Mouse (Mus musculus): ENCODE data around the gene Hpgds. TPM values are rescaled to one million over a fixed set of nuclear protein-coding genes. Genes with fewer than 3 reads are reported as not detected.

The Hpgds gene
- total and polyA plus RNA-seq, 3 experiments = 5.0 TPM; not detected in 2

DNA sequence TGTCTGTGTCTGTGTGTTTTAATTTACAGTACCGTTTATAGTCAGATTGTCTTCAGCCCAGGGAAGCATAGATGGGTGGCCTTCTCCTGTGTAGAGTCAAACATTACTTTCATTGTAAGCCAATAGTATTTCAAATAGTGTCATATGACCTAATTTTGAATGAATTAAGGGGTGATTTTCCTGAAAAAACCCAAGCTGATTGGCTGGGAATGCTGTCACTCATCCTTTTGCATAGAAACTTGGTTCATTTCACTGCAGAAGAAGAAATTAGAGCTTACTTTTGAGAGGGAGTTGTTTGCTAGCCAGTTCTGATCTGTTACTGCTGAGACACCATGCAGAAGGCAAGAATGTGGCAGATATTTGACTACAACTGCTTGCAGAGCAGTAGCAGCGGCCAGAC is 69.5 kb downstream of the Hpgds start:
- H3K27me3 ChIP-seq (ENCODE audit: insufficient read depth, low read length) = no peaks in the 10 kb centered on the region
- TF ChIP-seq POLR2AphosphoS5 (IDR thresholded peaks at IDR 0.05; ENCODE audit: insufficient replicate concordance, low read depth, low read length) = no peak
- no peak for TF ChIP-seq TAL1 (conservative IDR thresholded peaks at IDR 0.05; ENCODE audit: low read depth, low read length)
- TF ChIP-seq GATA2 (IDR thresholded peaks at IDR 0.05; ENCODE audit: borderline replicate concordance, low read depth, low read length) = no peak
- TF ChIP-seq CTCF (IDR thresholded peaks at IDR 0.05; ENCODE audit: low read depth, low read length) = no peak
- TF ChIP-seq GATA1 (IDR thresholded peaks at IDR 0.05; ENCODE audit: borderline replicate concordance, low read length) = no peak
- no peaks in the 10 kb centered on the region for H3K4me1 ChIP-seq (ENCODE audit: insufficient read depth, low read depth, low read length)
- DNase-seq (ENCODE audit: low spot score) (no peak), ATAC-seq (ENCODE audit: extremely low read depth, insufficient number of reproducible peaks, low FRiP score, poor library complexity, severe bottlenecking) (no peak)
- no peak overlapping the region for H3K4me3 ChIP-seq (ENCODE audit: low read depth, low read length)
- H3K36me3 ChIP-seq (replicated peaks) = peaks cover 47% of the 10 kb centered on the region
- H3K9me3 ChIP-seq (replicated peaks) = no peaks in the 10 kb centered on the region

Other genes with a start within 250 kb of the Hpgds start
- gene Smarcad1, start 102.3 kb downstream of the Hpgds start, total RNA-seq (2014; fragmentation: Nextera tagmentation) = 41.6 and 46.8 TPM in 2 replicates
- 39.4 and 48.5 TPM in 2 replicates for gene Smarcad1, start 102.3 kb downstream of the Hpgds start, total RNA-seq (2017)
- 9.0 and 9.2 TPM in 2 replicates for gene Smarcad1, start 102.3 kb downstream of the Hpgds start, polyA plus RNA-seq (2012)
- not detected in 2 replicates for gene C130060K24Rik, start 236.2 kb upstream of the Hpgds start, total RNA-seq (2014; fragmentation: Nextera tagmentation)
- gene C130060K24Rik, start 236.2 kb upstream of the Hpgds start, total RNA-seq (2017) = 0.05 TPM in 1 of 2 replicates, not detected in the other
- gene C130060K24Rik, start 236.2 kb upstream of the Hpgds start, polyA plus RNA-seq (2012) = not detected in 2 replicates

All from G1E (cell line).